Mouse (Mus musculus) subcutaneous adipose tissue, adult 2 months (tissue): ENCODE measurements around the gene Mmp24. TPM values are rescaled to one million over a fixed set of nuclear protein-coding genes. Genes with fewer than 3 reads are reported as not detected.

Experiments used
- polyA plus RNA-seq: library from polyadenylated mRNA; depleted of rRNA; stranded (reverse); fragments of >200 nt; gene quantifications from 2 replicates; pipeline ENCODE4 v1.2.3, GENCODE M21; 2012; ENCODE audit warnings: low replicate concordance; rRNA removed

The Mmp24 gene
- polyA plus RNA-seq = 0.12 and 0.13 TPM in 2 replicates

DNA sequence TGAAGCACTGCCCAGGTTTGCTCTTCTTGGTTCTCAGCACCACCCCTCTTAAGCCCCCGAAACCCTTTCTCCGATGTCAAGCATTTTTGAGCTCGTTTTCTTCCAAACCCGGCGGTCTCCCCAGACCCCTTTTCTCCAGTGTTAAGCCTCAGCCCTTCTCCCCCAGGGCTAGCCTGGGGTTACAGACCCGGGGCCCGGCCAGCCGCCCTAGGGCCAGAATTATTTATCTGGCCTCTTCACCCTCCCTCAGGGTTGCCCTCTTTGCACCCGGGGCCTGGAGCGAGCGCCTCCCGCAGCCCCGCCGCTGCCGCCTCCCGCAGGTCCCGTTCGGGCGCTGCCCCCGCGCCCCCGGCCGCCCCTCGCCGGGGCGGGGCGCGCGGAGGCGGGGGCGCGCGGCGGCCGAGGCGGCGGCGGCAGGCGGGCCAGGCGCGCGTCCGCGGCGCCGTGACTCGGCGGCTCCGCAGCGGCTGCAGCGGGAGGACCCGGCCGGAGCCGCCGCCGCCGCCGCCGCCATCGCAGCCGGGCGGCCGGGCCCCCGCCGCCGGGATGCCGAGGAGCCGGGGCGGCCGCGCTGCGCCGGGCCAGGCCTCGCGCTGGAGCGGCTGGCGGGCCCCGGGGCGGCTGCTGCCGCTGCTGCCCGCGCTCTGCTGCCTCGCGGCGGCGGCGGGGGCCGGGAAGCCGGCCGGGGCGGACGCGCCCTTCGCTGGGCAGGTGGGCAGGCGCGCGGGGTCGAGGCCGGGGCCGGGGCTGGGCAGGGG, at the start of gene Mmp24:
Mmp24 (plus strand) TSS at position 416 of the 758 bp plus-strand sequence.

DNA sequence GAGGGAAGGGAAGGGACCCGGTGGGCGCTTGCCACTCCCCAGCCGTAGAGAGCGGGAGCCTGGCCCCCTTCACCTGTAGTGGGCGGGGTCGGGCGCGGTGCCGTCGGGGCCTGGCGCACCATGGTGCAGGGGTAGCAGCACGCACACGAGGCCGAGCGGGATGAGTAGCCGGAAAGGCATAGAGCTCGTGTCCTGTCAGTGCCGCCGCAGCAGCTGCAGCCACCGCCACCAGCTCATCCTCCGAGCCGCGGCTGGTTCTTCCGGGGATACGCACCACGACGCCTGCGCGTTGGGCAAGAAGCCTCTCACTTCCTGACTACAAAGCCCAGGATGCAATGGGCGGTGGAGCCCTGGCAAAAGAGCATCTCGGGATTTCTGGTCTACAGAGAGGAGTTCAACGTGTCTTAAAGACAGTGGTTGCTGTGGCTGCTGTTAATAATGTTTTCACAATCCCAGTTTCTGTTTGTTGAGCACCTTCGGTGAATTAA, 45.9 kb upstream of the Mmp24 start, which contains the start of gene Edem2:
Edem2 (minus strand) TSS at position 318 of the 488 bp plus-strand sequence.

DNA sequence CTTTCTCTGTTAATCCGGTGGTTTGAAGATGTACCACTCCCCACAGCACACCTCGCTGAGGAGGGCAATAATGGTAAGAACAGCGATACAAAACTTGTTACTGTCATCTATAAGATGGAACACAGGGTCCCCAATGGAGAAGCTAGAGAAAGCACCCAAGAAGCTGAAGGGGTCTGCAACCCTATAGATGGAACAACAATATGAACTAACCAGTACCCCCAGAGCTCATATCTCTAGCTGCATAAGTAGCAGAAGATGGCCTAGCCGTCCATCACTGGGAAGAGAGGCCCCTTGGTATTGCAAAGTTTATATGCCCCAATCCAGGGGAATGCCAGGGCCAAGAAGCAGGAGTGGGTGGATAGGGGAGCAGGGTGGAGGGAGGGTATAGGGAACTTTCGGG, 39.4 kb upstream of the Mmp24 start, which contains the start of gene Gm17581:
Gm17581 (minus strand) TSS at position 101 of the 400 bp plus-strand sequence.

DNA sequence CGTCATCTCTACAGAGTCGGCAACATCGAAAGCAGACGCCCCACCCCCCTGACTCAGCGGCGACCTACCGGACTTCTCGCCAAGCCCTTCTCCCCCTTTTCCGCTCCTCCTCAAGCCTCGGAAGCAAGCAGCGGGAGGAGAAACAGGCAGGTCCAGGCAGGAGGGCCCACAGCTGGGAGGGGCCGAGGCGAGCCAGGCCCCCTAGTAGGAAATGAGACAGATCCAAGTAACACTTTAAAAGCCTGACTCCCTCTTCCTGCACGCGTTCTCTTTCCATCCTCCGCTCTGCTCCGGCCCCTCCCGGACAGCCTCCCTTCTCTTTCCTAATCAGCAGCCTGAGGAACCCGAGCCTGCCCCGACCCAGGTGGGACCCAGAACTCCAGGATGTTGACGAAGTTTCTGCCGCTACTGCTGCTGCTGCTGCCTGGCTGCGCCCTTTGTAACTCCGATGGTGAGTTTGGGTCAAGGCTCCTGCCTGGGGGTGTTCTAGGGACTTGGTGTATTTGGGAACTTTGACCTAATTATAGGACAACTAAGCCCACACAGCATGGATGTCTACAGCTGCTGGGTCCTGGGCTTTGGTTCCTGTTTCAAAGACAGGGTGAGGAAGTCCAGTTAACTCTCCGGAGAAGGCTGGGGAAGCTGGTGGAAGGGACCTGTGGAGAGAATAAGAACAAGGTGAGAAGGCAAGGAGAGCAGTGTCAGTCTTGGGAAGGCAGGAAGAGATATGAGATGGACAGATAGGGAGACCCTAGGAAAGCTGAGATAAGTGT, 23.9 kb upstream of the Mmp24 start, which contains the start of gene Procr:
Procr (plus strand) TSS at position 104 of the 773 bp plus-strand sequence.

DNA sequence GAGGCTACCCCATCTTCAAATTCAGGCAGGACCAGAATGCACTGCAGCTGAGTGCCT, 44.1 kb downstream of the Mmp24 start, which contains the start of gene BC029722:
BC029722 (minus strand) TSS at position 35 of the 57 bp plus-strand sequence.

DNA sequence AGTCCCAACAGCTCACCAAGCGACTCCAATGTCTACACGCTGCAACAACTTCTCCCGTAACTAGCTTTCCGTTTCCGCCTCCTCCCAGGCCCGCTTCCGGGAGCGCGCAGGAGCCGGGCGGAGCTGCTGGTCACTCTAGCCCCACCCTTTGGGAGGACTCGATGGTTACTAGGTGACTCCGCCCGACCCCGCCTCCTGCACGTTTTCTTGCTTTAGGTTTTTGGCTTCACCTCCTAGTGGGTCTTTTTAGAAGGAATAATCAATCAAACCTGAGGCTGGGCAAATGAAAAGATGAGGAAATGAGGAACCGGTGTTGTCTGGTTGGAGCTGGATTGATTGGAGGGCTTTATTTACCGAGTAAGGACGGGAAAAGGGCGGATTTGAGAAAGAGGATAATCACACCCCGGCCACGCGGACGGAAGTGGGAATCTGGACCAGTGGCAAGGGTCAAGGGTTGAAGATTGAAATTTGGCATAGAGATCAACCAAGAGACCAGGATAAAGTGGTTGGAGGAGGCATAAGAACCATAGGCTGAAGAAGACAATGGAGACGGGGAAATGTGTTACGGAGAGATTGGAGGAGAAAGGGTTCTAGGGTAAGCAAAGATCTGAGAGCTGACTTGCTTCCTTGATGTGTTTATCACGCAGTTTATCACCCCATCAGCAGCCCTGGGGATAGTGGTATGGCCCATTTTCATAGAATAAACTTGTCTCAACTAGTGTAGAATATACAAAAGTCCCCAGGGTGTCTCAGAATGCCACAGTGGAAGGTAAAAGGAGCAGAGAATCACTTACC, 51.7 kb downstream of the Mmp24 start, which contains the start of gene Eif6:
Eif6 (minus strand) TSS at position 296 of the 795 bp plus-strand sequence.

DNA sequence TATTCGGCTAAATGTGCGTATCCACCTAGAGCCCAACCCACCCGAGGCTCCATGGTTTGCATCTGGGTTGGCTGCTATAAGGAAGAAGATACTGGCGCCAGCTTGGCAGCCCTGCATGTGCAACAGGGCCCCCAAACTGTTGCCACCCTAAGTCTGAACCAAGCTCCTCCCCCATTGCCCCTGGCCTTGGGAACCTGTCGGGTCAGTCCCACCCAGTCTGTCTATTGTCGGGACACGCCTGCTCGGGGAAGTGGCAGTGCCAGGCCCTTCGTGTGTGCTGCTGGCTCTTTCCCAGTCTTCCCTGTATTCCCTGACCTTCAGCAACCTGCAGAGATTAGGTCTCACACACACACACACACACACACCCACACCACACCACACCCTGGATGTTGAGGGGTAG, 59.6 kb downstream of the Mmp24 start, which contains the start of gene Fam83c:
Fam83c (minus strand) TSS at position 123 of the 400 bp plus-strand sequence.

Other genes with a start within 250 kb of the Mmp24 start
- gene Gss, start 182.5 kb upstream of the Mmp24 start, polyA plus RNA-seq = 22.4 and 30.8 TPM in 2 replicates
- gene Myh7b, start 164.1 kb upstream of the Mmp24 start, polyA plus RNA-seq = 0.21 and 0.39 TPM in 2 replicates
- gene Trpc4ap, start 83.0 kb upstream of the Mmp24 start, polyA plus RNA-seq = 152 and 177 TPM in 2 replicates
- gene Edem2, start 45.9 kb upstream of the Mmp24 start, polyA plus RNA-seq = 38.8 and 49.6 TPM in 2 replicates
- gene Gm17581, start 39.5 kb upstream of the Mmp24 start, polyA plus RNA-seq = not detected in 2 replicates
- 20.1 and 20.5 TPM in 2 replicates for gene Procr, start 24.2 kb upstream of the Mmp24 start, polyA plus RNA-seq
- 60.4 and 88.2 TPM in 2 replicates for gene BC029722, start 44.1 kb downstream of the Mmp24 start, polyA plus RNA-seq
- gene Eif6, start 51.6 kb downstream of the Mmp24 start, polyA plus RNA-seq = 85.6 and 109 TPM in 2 replicates
- 0.12 TPM in 1 of 2 replicates, not detected in the other for gene Fam83c, start 59.5 kb downstream of the Mmp24 start, polyA plus RNA-seq
- 47.4 and 61.3 TPM in 2 replicates for gene Uqcc1, start 155.0 kb downstream of the Mmp24 start, polyA plus RNA-seq
- not detected in 2 replicates for gene Gm15557, start 165.4 kb downstream of the Mmp24 start, polyA plus RNA-seq
- 2.3 and 4.5 TPM in 2 replicates for gene Gdf5, start 170.0 kb downstream of the Mmp24 start, polyA plus RNA-seq
- gene Cep250, start 181.1 kb downstream of the Mmp24 start, polyA plus RNA-seq = 11.2 and 13.4 TPM in 2 replicates
- gene 6430550D23Rik, start 232.6 kb downstream of the Mmp24 start, polyA plus RNA-seq = 5.0 and 7.3 TPM in 2 replicates
- 307 and 318 TPM in 2 replicates for gene Ergic3, start 232.7 kb downstream of the Mmp24 start, polyA plus RNA-seq